Mouse (Mus musculus): ENCODE measurements around the gene Dnttip1.

GRCm38 (mm10) chr2:164793236-164793635 lies 47.5 kb downstream of the Dnttip1 start:
- no peak for TF ChIP-seq GATA1 (IDR thresholded peaks at IDR 0.05; ENCODE audit: low read length)
- no peak for TF ChIP-seq TAL1 (IDR thresholded peaks at IDR 0.05; ENCODE audit: low read length)

All from erythroblast, embryonic 14.5 days (primary cell).